Mouse (Mus musculus) Muller cell, postnatal 12 days (primary cell): ENCODE measurements at regions not wholly inside any gene's neighbourhood (a gene's known extent, or its start where the extent isn't known, plus 50 kb on each side); places are given as distances from the start of the nearest gene placed in this dataset.

Experiments
- DNase-seq: peaks from one replicate; pipeline ENCODE4 v3.0.0-alpha.2; 2015; ENCODE audit errors: inconsistent ontology term

DNA sequence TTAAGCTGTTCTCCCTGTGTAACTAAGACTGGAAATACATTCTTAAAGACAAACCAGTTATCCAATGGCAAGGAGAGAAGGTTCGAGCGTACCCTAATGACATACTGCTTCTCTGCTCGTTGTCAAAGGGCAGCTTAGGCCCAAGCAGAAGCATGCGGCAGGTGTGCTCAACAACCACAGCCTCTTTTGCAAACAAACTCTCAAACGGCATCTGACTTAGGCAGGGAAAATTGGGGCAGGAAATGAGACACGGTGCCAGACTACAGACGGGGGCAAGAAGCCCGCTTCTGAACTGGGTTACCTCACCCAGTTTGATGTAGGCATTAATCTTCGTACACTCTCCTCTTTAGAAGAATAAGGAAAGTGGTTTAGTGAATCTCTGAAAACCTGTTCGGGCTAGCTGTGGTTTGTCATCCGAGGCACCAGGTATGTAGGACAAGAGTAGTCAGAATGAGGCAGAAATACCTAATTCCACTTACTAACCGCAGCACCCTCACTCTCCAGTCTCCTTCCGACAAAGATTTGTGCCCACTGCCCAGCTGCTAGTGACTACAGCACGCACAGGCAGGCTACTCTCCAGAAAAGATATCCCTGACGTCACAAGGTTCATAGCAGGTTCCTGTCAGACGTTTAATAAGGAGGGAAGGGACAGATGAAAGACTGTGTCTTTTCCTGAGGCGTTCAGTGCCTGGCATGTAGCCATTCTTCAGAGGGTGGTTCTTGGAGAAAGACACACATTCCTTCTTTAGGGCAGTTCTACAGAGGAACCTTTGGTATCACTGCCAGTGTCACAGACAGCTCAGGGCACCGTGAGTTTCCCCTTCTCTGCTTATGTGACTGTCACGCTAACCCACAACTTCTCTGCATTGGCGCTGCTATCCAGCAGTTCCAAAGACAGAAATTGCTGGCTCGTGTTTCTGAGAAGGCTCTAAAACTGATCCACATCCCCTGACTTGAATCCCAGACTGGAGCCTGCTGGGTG lies 175.8 kb downstream of the Tmx1 start:
- no peak for DNase-seq

DNA sequence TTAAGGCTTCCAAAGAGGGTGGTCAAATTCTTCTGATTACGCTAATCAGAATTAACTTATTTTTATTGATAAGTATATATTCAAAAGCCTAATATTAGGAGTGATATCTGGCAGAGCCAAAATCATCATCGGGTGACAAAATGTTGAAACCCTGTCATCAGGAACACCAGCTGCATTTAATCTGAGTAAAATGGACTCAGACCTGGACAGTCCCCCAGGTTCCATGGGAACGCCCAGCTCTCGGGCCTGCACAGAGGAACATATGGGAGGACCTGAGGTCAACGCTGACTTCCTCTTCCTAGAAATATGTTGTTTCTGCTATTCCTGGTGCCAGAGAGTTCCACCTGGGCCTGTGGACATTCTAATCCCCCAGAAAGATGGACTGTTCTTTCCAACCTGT lies 176.5 kb downstream of the Tmx1 start:
- no peak for DNase-seq

DNA sequence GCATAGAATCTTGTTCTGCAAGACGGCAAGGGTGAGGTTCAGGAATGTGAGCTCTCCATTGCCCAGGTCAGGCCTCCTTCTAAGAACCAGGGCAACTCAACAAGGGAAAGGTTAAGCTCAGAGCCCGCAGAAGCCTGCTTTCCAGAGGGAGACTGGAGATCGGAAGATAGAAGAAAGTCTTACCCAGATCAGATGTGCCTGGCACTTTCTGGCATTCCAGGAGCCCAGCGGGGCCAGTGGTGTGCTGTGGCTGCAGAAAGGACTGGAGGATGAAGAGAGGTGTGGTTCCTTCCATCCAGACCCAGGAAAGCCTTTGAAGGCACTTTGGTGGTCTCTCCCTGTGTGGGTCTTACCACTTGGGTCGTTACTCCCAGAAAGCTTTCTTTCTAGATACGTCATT lies 178.4 kb downstream of the Tmx1 start:
- no peak for DNase-seq

DNA sequence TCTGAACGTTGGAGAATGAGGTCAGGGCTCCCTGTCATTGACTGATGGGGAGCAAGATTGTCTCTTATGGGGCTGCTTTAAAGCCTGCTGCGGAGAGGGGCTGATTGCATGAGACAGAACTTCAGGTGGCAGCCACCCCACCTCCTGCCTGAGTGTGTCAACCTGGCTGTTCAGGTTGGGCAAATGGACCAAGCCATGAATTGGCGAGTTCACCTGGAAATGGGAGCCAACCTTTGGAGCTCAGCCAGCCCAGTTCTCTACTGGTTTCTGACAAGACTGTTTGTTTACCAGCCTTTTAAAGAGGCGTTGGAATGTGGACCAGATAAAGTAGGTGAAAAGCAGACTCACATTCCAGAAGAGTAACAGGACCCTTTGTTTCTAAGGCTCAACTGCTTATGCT lies 180.3 kb downstream of the Tmx1 start:
- no peak for DNase-seq

DNA sequence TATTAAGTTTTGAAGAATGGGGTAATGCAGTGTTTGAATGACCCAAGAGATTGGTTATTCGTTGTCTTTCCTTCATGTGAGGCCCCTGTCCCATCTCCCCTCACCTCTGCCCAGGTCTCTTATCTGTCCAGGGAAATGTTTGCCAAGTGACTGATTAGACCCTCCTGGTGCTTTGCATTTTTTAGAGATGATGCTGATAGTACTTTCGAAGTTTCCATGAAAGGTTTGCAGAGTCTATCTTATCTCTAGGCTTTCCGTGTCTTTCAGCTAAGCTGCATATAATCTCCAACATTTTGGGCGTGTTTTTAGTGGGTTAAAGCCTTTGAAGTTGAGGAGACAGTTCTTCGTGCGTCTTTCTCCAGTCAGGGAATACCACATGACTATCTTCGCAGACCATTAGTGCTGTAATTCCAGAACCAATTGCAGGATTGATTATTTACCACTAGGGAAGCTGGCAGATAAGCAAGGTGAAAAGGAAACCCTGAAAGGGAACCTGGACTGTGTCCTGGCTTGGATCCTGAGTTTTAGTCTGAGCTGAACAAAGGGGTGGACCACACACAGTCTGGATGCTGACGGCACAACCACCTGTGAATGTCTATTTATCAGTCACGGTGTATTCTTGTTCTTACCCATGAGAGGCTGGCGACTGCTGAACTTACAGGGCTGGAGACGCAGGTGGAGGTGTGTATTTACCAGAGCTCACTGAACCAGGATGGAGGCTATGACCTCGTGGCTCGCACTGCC lies 180.9 kb downstream of the Tmx1 start:
- DNase-seq = no peak

DNA sequence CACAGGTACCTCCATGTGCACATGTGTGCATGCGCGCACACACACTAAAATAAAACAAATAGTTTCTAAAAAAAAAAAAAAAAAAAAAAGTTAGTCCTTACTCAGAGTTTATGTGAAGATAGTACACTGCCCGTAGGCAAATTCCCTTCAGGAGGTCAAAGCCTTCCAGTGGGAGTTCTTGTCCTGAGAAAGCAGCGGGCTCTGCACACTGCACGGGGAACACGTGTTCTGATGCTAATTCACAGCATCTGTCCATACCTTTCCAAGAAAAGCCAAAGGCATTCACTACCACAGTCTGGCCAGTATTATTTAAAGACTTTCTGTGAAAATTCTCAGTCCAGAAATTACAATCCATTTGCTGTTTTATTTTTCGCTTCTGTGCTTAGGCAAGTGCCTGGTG lies 183.1 kb downstream of the Tmx1 start:
- DNase-seq = no peak

DNA sequence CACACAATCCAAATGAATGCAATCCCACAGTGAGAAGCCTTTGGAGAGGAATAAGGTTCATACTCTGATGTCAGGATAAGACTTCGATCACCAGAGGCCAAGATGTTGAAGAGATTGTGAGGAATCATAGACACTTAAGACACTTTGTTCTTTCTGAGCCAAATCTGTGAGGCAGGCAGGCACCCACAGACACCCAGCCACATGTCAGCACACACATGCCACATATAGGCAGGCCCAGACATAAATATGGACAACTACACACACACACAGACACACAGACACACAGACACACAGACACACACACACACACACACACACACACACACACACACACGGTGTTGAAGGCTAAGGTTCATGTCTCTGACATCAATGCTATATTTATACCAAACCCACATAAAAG lies 185.1 kb upstream of the Frmd6 start:
- no peak for DNase-seq

DNA sequence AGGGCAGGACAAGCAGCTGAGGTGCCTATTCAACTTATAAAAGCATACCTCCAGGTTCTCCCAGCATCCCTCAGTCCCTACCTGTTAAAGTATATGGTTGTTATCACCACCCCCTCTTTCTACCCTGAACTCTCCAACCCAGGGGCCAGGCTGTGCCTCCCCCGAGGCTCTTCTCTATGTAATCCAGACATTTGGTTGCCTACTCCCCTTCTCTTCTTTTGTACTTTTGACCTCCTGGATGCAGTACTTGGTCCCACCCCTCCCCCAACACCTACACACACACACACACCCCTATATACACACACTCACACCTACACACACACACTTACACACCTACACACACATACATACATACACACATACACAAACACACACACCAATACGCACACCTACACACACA lies 180.4 kb upstream of the Frmd6 start:
- DNase-seq = no peak

DNA sequence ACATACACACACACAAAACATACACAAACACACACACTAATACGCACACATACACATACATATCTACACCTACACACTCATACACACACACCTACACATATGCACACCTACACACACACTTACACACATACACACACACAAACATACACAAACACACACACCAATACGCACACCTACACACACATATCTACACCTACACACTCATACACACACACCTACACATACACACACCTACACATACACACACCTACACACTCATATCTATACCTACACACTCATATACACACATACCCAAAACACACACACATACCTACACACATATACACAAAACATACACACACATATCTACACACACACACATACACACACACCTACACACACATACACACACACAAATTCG lies 179.9 kb upstream of the Frmd6 start:
- DNase-seq = no peak

DNA sequence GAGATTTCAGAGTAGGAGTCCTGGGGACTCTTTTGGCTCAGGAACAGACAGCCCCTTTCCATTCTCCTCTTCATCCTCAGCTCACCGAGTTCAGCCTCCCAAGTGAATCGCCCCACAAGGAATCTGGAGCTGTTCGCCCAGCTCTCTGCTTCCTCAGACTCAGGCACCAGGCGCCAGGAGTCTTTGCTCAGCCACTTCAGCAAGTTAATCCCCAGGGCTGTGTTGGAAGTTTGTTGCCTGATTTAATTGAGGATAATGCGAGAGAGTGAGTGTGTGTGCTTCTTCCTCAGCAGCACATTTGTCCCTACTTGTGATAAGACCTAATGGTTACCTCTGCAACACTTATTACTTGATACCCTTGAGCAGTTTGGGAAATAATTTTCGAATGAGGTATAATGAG lies 177.8 kb upstream of the Frmd6 start:
- no peak for DNase-seq

DNA sequence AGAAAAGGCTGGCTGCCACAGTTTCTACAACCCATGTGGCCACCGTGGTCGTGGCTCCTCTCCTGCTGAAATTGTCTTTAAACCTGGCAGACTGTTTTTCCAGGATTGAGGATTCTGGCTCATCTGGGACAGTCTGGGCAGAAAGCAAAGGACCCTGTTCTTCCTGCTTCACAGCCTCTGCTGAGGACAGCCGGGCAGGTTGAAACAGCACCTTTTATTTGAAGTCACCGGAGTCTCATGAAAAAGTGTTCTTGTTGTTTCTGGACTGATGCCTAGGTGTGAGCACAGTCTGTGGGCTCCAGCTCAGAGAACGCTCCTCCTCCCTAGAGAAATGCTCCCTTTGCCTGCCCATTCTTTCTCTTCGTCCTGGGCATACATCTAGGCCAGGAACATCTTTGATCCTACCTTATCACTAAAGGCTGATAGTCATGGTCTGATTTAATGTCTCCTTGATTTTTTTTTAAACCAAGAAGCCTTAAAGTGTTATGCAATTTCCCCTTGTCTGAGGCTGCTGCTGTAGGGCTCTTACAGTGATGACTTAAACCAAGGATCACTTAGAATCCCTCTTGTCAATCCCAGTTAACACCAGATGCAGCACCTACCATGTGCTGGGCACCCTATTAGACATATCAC lies 177.0 kb upstream of the Frmd6 start:
- no peak for DNase-seq

DNA sequence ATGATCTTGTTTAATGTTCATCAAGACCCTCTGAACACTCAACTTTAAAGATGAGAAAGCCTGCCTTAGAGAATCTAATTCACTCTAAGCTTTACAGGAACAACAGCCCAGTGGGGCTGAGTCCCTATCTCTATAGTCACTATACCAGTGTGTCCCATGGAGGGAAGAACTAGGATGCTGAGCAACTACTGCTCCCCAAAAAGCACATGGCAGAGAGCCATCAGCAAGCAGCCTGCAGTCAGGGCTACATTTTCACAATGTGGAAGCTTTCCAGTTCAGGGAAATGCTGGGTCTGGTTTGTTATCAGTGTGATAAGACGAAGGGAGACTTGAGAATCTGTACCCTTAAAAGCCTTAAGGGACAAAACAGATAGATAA lies 176.5 kb upstream of the Frmd6 start:
- no peak for DNase-seq

DNA sequence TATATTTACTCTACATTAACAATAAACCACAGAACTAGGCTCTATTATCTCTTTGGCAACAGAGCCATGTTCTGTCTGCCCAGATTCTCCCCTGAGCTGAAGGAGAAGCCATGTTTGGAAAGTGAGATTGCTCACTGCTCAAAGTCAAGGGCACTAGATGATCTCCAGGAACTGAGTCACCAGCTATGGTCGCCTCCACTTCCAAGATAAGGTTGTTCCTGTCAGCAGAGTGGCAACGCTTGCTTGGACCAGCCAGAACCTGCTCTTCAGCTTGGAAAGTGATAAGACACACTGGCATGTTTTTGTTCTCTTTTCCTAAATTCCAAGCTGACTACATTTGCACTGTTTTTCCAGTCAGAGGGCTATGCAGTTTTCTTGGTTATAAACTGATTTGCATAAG lies 175.6 kb upstream of the Frmd6 start:
- DNase-seq = no peak

DNA sequence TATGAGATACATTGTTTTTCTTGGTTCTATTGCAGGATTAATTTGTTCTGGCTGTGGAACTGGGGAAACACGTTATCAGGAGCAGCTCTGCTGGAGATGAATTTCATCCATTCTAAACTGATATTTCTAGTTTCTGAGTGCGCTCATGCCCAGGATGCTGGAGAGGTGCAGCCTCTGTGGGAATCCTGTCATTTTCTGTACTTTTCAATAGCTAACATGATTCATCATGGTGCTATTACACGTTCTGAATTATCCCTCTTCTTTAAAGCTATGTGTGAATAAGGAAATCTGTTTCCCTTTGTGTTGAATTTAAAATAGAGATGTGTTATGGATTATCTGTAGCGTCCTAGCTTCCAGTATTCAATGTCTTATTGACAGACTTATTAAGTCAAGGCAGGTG lies 174.8 kb upstream of the Frmd6 start:
- no peak for DNase-seq

DNA sequence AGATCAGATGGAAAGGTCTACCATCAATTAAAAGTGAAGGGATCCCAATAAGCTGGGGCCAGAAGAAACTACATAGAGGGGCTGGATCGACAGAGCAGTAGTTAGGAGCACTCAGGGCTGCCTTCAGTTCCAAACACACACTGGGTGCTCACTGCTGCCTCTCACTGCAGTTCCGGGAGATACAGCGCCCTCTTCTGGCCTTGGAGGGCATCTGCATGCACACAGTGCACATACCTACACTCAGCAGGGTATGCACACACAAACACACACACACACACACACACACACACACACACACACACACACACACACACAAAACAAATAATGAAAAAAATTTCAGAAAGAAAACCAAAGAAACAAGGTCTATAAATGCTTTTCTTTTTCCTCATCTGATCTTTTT lies 172.6 kb upstream of the Frmd6 start:
- no peak for DNase-seq

DNA sequence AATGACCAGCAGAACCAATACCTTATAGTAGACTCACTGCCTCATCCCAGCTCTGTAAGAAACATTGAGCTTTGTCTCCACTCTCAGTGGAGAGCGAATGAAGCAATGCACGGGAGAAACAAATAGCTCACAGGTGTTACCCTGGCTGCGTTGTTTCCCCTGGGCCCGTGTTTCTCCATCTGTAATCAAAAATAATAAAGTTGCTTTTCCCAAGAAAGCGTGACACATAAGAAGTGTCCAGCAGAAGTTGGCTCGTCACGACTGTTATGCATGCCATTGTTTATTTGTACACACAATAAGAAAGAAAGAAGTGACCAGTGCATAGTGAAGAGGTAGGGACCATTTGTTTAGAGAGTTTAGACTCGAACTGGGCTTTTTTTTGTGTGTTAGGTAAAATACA lies 171.3 kb upstream of the Frmd6 start:
- no peak for DNase-seq

DNA sequence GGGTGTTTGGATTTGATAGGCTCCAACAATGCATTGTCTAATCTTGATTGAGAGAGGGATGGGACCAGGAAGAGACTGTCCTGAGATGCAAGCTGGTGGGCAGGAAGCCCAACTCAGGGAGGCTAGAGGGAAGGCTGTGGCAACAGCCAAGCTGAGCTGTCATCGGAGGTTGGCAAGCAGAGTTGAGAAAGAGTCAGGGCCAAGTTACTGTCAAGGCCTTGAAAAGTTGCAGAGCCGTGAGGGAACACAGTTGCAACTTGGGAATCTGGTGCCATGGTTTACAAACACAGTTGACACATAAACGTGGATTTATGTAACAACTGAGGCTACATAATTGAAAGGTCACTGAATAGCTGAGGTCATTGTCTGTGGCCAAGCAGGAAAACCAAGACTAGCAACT lies 170.8 kb upstream of the Frmd6 start:
- peak; percentile 68 for DNase-seq

DNA sequence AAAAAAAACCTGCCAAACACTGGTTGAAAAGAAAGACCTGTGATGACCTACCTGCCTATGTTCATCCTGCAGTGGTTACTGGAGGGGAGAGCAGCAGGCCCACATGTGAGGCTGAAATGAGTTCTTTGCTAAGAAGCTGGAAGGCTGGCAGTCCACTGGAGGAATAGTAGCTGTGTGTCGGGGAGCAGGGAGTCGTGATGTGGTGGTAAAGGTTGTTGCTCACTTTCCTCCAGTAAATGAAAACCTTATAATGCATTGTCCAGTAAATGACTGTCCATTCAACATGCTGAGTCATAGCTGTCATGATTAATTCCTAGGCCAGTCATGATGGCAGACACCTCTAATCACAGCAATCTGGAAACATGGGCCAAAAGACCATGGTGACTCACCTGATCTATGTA lies 169.9 kb upstream of the Frmd6 start:
- DNase-seq = peak; percentile 43

DNA sequence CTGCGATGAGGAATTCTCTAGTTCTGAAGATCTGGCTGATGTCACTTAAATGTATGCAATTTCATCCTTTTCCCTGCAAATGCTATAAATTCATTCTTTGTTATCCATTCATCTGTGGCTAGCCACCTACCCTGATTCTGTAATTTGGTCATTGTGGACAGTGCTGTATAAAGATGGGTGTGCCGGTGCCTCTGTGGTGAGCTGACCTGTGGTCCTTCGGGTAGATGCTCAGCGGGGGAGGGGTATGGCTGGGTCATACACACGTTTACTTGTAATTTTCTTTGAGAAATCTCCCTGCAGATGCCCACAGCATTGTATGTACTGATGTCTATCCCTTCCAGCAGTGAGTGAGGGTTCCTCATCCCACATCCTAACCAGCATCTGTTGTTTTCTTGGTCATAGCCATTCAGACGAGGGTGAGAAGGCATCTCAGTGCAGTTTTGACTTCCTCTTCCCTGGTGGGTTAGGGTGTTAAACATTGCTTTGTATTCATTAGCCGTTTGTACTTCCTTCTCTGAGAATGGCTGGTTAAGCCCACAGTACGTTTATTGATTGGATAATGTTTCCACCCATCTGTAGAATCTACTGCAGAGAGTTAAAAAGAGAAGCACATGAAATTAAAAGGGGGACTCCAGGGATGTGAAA lies 169.3 kb upstream of the Frmd6 start:
- DNase-seq = no peak

DNA sequence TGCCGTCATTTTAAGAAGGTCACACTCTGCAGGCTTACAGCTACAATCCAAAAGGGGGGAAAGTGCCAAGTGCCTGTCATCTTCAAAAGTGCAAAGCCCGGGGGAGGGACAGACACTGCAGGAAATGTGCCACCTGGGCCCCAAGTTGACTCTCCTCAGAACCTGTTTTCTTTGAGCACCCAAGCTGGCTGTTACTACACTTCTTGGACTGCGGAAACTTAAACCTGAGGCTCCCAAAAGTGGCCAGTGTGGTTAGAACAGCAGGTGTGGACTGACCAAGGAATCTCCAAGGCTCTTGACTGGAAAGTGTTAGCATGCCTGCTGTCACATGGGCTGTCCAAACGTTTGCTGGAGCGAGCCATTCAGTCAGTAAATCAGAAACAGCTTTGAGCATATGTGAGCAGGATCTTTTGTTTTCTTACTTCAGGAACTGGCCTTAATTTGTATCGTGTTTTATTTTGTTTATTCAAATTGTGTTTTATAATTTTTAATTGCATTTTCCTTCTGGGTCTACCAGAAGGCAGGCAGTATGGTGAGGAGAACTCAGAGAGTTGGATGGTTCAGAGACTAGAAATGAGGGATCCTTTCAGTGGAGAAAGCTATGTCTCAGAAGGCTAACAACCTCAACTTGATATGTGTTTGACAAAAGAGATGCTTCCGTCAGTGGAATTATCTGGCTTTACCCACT lies 168.4 kb upstream of the Frmd6 start:
- DNase-seq = no peak

DNA sequence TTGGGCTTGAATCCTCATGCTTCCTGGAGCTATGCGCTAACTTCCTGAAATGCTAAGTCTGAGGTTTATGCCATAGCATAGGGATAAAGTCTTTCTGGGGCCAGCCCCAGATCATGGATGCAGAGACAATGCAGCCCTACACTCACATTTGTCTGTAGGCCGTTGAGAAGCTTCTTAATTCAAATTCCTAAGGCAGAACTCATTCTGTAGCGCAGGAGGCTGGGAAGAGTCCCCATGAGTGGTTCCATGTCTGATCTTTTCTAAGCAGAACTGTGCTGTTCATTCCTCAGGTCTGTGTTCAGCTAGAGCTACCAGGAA lies 167.9 kb upstream of the Frmd6 start:
- DNase-seq = no peak

DNA sequence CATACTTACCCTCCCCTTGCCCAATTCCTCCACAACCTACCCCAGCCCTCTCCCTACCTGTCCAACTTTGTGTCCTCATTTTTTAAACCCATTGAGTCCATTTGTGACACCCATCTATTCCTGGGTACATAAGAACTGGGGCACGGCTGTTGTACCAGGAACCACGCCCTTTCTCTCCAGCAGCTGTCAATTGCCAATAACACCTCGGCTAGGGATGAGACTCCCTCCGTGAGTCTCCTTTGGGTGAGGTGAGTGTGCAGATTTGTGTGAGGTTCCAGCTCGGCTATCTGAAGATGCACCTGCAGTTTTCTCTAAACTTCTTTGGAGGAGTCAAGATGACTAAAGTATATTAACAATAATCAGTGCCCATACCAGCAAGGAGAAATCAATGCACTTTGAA lies 167.2 kb upstream of the Frmd6 start:
- no peak for DNase-seq
